Mouse (Mus musculus): ENCODE data around the gene Idua.

GRCm38 (mm10) chr5:108651136-108651720 is 8.9 kb upstream of the Idua start:
- no peak for TF ChIP-seq CTCF (conservative IDR thresholded peaks at IDR 0.05; ENCODE audit: insufficient read depth, insufficient read length, low read depth, low read length)
- no peak for TF ChIP-seq POLR2A (IDR thresholded peaks at IDR 0.05; ENCODE audit: low read depth, low read length)
